Mouse (Mus musculus): ENCODE measurements around the gene Cisd3.
A peak's percentile ranks its signal among the peaks of the same experiment; 100 is the strongest.
"Not testable (repeated sequence)": the region's sequence is repeated elsewhere in the genome, so short reads cannot be mapped to it uniquely, and the experiment has no call there.

The Cisd3 gene

DNA sequence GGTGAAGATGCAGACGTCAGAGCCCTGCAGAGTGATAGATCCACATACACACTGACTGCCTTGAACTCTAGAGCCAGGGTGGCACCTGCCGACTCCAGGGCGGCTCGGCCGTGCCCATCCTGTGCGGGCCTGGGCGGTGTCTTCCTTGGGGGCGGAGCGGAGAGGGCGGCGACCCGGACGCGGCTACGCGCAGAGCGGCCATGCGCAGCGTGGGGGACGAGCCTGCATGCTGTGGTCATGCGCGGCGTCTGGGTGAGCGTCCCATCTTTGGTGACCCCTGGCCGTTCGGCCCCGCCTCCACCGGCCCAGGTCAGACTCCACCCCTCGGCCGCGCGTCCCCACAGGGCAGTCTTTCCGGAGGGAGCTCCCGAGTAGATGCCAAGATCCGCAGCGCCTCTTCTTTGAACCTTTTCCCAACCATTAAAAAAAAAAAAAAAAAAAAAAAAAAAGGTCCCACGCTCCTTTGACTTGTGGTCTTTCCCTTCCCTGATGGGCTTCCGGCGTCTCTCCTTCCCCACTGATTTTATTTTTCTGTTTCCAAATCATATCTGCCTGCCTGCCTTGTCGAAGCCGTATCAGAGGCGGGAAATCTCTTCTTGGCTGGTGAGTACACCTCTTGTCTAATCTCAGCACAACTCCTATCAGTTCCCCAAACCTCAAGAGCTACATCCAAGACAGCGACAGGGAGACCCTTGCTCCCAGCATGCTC, at the start of gene Cisd3:
Cisd3 (plus strand) TSS at position 214 of the 709 bp plus-strand sequence.
- DNase-seq (ENCODE audit: low read depth, low spot score): no peak

GRCm38 (mm10) chr11:97641668-97642067, 44.0 kb upstream of the Cisd3 start:
- no peak for DNase-seq (ENCODE audit: low read depth, low spot score)

- no peak for DNase-seq (ENCODE audit: low read depth, low spot score)
These were observed 42.9 kb upstream of the Cisd3 start for GRCm38 (mm10) chr11:97642746-97643145.

- DNase-seq (ENCODE audit: low read depth, low spot score): no peak
These were observed 42.1 kb upstream of the Cisd3 start for GRCm38 (mm10) chr11:97643380-97644055.

DNA sequence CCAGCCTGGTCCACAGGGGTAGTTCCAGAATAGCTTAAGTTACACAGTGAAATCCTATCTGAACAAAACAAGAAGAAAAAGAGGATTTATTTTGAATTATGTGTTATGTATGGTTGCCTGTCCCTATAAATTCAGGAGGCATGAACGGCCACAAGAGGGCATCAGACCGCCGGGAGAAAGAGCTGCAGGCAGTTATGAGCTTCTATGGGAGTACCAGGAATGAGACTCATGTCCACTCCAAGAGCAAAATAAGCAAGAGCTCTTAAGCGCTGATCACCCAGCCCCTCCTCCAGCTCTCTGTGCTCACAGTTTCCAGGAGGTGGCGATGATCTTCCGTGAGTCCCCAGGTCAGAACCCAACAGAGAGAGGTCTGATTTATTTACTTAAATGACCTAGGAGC, 40.8 kb upstream of the Cisd3 start:
- no peak for DNase-seq (ENCODE audit: low read depth, low spot score)

- not testable (repeated sequence) for DNase-seq (ENCODE audit: low read depth, low spot score)
These were observed 37.1 kb upstream of the Cisd3 start for GRCm38 (mm10) chr11:97648541-97648940.

GRCm38 (mm10) chr11:97650341-97650740, 35.3 kb upstream of the Cisd3 start:
- DNase-seq (ENCODE audit: low read depth, low spot score): no peak

DNA sequence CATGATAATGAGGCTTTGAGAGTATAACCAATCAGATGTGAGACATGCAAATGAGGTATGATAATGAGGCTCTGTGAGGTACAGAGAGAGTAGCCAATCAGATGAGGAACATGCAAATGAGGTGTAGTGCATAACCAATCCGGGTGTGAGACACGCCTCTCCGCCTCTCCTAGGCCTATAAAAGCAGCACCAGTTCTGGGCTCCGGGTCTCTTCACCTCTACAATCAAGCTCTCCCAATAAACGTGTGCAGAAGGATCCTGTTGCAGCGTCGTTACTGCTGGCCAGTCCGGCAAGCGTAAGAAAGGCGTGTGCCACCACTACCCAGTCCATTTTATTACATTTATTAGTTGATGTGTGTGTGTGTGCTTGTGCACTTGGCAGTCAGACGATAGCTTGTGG, 32.2 kb upstream of the Cisd3 start:
- DNase-seq (ENCODE audit: low read depth, low spot score): not testable (repeated sequence)

DNA sequence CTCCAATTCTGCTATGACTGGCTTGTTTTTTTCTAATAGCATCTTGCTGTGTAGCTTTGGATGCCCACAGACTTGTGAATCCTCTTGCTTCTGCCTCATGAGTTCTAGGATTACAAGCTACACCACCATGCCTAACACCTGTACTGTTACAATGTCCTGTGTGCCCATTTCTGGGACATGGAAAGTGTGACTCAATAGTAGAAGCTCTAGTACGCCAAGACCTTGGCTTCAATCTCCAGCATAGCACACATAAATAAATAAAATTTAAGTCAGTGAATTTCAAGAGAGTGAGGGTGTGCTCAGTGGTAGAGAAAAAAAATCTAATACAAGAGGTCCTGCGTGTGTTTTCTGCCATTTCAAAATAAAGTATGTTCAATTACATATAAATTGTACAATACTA, 31.4 kb upstream of the Cisd3 start:
- no peak for DNase-seq (ENCODE audit: low read depth, low spot score)

DNA sequence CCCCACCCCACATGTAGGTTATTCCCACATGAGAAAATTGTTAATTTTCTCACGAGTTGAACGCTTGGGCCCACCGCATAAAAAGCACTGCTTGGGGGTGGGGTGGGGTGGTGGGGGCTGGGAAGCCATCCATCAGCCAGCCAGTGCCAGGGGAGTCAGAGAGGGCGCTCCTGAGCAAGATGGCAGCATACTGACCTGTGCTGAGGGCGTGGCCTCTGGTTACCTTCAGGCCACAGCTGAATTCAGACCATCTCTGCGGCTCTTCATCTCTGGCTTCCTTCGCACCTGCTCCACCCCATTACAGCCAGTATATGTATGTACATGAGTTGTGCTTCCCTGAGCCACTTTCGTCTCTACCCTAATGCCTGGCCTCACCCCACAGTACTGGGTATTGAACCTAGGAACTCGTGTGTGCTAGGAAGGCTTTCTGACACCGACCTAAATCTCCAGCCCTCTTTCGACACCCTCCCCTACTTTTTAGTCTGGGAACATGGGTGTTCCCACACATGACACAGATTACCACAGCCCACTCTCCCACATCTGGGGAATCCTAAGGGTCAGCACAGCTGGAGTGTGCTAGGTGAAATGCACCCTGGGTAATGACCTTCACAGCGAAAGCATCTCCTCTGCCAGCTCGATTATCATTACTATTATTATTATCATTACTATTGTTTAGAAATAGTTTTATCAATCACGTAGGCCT, 29.2 kb upstream of the Cisd3 start:
- no peak for DNase-seq (ENCODE audit: low read depth, low spot score)

- DNase-seq (ENCODE audit: low read depth, low spot score): no peak
These were observed 28.3 kb upstream of the Cisd3 start for GRCm38 (mm10) chr11:97657184-97657945.

- not testable (repeated sequence) for DNase-seq (ENCODE audit: low read depth, low spot score)
These were observed 27.7 kb upstream of the Cisd3 start for GRCm38 (mm10) chr11:97657967-97658366.

GRCm38 (mm10) chr11:97658751-97659266, 26.8 kb upstream of the Cisd3 start:
- no peak for DNase-seq (ENCODE audit: low read depth, low spot score)

DNA sequence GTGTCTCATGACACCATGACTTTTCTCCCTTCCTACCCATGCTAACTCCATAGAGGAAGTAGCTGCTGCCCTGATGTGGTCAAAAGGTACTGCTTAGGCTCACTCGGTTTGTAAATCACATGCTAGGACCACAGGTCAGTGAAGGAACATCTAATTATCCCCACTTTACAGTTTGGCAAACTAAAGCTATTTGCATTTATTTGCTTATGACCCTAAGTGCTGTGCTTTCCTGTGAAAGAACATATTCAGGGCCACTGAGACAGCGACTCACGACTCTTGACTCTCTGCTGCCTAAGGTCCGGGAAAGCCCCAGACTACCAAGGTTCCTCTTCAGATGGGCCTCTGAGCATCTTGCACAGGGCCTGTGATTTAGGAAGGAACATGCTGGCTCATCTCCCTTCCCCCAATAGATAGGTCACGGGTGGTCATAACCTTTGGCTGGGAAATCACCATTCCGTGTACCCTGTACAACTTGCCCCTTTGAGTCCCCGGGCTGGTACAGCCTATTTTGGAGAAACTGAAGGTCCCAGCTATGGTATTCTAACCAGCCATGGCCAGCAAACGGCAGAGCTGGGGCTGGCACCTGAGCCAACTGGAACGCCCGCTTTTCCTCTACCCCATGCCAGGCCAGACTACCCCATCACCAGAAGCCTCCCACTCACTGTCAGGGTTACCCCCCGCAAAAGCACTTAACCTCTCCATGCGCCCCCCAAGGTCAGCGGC, 26.2 kb upstream of the Cisd3 start:
- no peak for DNase-seq (ENCODE audit: low read depth, low spot score)

- peak; percentile 36 for DNase-seq (ENCODE audit: low read depth, low spot score)
These were observed 25.5 kb upstream of the Cisd3 start for GRCm38 (mm10) chr11:97659990-97660714.

GRCm38 (mm10) chr11:97660734-97661647, 24.6 kb upstream of the Cisd3 start:
- no peak for DNase-seq (ENCODE audit: low read depth, low spot score)

DNA sequence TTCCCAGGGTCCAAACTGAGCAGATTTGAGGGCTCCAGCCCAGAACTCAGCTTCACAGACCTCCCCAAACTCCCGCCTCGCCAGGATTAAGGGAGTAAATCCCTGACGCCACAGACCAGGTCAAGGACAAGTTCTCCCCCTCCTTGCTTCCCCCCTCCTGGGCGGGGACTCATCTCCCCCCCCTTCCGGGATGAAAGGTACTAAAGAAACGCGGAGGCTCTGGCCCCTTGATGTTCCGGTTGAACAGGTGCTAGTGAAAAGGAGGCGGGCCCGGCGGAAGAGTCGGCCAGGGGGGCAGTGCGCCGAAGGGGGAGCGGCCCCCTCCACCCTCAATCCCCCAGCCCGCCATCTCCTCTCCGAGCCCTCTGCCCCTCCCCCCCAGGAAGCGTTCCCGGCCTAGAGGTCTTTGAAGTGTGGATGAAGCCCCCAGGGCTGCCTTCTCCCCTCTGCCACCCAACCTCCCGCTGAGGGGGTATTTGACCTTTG, 23.9 kb upstream of the Cisd3 start:
- DNase-seq (ENCODE audit: low read depth, low spot score): no peak

DNA sequence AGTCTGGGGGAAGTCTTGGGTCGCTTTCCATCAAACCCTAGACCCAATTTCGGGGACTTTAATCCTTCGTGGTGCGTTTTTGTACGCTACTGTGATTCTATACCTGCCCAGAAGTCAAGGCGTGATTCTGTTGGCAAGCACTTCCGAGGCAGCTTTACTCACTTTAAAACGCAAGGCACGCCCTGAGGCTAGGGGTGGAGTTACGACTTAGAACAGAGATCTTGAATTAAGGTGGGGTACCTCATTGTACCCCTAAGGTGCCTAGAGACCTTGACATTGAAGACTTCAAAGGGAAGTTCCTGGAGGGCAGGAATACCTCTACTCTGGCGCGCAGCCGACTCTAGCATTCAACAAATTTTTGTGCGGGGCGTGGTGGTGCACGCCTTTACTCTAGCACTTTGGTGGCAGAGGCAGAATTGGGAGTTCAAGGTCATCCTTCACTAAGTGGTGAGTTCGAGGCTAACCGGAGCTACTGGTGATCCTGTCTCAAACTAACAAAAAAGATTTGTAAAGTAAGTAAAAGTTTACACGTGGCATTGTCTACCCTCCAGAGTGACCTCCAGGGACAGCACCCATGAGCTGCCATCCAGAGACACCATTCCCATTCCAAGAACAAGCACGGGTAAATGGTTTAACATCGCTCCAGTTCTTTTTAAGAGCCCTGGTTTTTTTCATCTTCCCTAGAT, 23.3 kb upstream of the Cisd3 start:
- no peak for DNase-seq (ENCODE audit: low read depth, low spot score)
